Mouse (Mus musculus) embryonic facial prominence, embryonic 15.5 days (tissue): ENCODE results near the gene Trabd2b. TPM values are rescaled to one million over a fixed set of nuclear protein-coding genes. Genes with fewer than 3 reads are reported as not detected.

Source experiments
- ATAC-seq: fragments of 200-750 bp; cut with Nextera tagmentation; 2 replicates; pipeline ENCODE4 v1.8.0; 2017; ENCODE audit warnings: low read depth, moderate TSS enrichment; ENCODE audit not compliant: insufficient number of reproducible peaks, low FRiP score, low TSS enrichment
- H3K27ac ChIP-seq: fragments of 300-500 bp; sonication (generic); replicated peaks from 2 replicates; pipeline ENCODE4 v1.5.1; 2015; ENCODE audit warnings: mild to moderate bottlenecking, inconsistent platforms
- H3K27me3 ChIP-seq: fragments of 300-500 bp; sonication (generic); 2 replicates; pipeline ENCODE4 v1.6.1; 2015; ENCODE audit warnings: inconsistent platforms
- H3K36me3 ChIP-seq: fragments of 300-500 bp; sonication (generic); 2 replicates; pipeline ENCODE4 v1.6.1; 2015; ENCODE audit warnings: mild to moderate bottlenecking, inconsistent platforms
- H3K4me1 ChIP-seq: fragments of 300-500 bp; sonication (generic); 2 replicates; pipeline ENCODE4 v1.6.1; 2015; ENCODE audit warnings: inconsistent platforms
- H3K4me2 ChIP-seq: fragments of 300-500 bp; sonication (generic); replicated peaks from 2 replicates; pipeline ENCODE4 v1.6.1; 2015; ENCODE audit warnings: mild to moderate bottlenecking, inconsistent platforms
- H3K4me3 ChIP-seq: fragments of 300-500 bp; sonication (generic); replicated peaks from 2 replicates; pipeline ENCODE4 v1.5.1; 2015; ENCODE audit warnings: mild to moderate bottlenecking, inconsistent platforms
- H3K9ac ChIP-seq: fragments of 300-500 bp; sonication (generic); 2 replicates; pipeline ENCODE4 v1.6.1; 2015; ENCODE audit warnings: inconsistent platforms
- H3K9me3 ChIP-seq: fragments of 300-500 bp; sonication (generic); replicated peaks from 2 replicates; pipeline ENCODE4 v1.6.1; 2016; ENCODE audit warnings: inconsistent platforms
- WGBS: fragments of 180-500 bp; shearing (Covaris S2); methylation state at CpG from one replicate; pipeline ENCODE4 v1.1.7; 2015; 5-methylcytosine and 5-hydroxymethylcytosine counted together
- polyA plus RNA-seq: library from polyadenylated mRNA; unstranded; fragments of >200 nt; fragmentation: Nextera tagmentation; extraction: Ambion mirVana; gene quantifications from 2 replicates; pipeline ENCODE4 v1.2.1, GENCODE M21; 2015

Gene Trabd2b
- polyA plus RNA-seq, 1 experiment from 2014 or later = 2.7 TPM

GRCm38 (mm10) chr4:114636324-114636723, 229.8 kb downstream of the Trabd2b start:
- no peak overlapping the region for H3K4me3 ChIP-seq
- no peaks in the 10 kb centered on the region for H3K9me3 ChIP-seq
- no peaks in the 10 kb centered on the region for H3K36me3 ChIP-seq
- H3K4me2 ChIP-seq = no peak overlapping the region
- H3K4me1 ChIP-seq = no peaks in the 10 kb centered on the region
- H3K27me3 ChIP-seq = peaks cover 6% of the 10 kb centered on the region
- H3K27ac ChIP-seq = no peak overlapping the region
- 86% methylated on average over 1 of the region's 1 CpGs for WGBS
- ATAC-seq = no peak
- H3K9ac ChIP-seq = no peak overlapping the region

DNA sequence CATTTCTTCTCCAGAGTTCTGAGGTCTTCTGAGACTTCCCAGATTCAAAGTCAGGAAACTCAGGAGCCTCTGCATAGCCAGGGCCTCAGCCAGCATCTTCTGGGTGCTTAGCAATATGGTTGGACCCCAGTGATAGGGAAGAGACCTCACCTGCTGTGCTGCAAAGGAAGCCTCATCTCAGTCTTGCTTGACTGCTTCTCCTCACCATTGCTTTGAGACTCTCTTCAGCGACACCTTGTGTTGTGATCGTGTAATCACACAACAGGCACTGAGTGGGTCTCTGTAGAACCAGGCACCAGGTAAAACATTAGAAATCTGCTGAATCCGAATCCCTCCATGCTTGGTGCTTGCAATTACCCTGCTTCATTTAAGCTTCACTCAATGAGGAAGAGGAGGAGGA, 230.6 kb downstream of the Trabd2b start:
- Histone ChIP-seq H3K9ac (no peak overlapping the region), H3K27ac (no peak overlapping the region), H3K36me3 (no peaks in the 10 kb centered on the region), H3K4me2 (no peak overlapping the region), H3K27me3 (peaks cover 6% of the 10 kb centered on the region), H3K4me3 (no peak overlapping the region), H3K9me3 (no peaks in the 10 kb centered on the region), H3K4me1 (no peaks in the 10 kb centered on the region)
- WGBS = 5% methylated on average over 3 of the region's 3 CpGs
- ATAC-seq = no peak

DNA sequence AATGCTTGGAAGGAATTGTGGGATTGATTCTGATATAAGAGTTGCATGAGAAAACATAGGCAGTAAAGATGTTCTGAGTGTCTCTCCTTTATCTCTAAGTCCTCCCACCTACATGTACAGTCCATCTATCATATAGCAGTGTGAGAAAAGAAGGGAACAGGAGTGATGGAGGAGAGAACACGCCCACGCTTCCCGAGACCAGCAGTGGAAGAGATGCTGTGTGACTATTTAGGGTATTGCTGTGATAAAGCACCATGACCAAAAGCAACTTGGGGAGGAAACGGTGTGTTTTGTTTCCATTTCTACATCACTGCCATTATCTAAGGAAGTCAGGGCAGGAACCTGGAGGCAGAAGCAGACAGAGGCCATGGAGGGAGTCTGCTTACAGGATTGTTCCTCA, 235.9 kb downstream of the Trabd2b start:
- Histone ChIP-seq H3K4me2 (no peak overlapping the region), H3K9me3 (no peaks in the 10 kb centered on the region), H3K4me1 (no peaks in the 10 kb centered on the region), H3K4me3 (no peak overlapping the region), H3K27ac (no peak overlapping the region), H3K27me3 (peaks cover 16% of the 10 kb centered on the region; the same call in 1 of the 2 replicates), H3K36me3 (no peaks in the 10 kb centered on the region), H3K9ac (no peak overlapping the region)
- no peak for ATAC-seq
- WGBS = 84% methylated on average over 4 of the region's 4 CpGs

- Histone ChIP-seq H3K4me2 (no peak overlapping the region), H3K36me3 (no peaks in the 10 kb centered on the region), H3K9ac (no peak overlapping the region), H3K27ac (no peak overlapping the region), H3K4me1 (peaks cover 3% of the 10 kb centered on the region; the same call in 1 of the 2 replicates), H3K4me3 (no peak overlapping the region), H3K27me3 (peaks cover 25% of the 10 kb centered on the region), H3K9me3 (no peaks in the 10 kb centered on the region)
- ATAC-seq = no peak
- 83% methylated on average over 20 of the region's 20 CpGs for WGBS
Observed at GRCm38 (mm10) chr4:114643679-114644208, 237.2 kb downstream of the Trabd2b start.

- H3K4me2 ChIP-seq = no peak overlapping the region
- no peak overlapping the region for H3K27ac ChIP-seq
- no peak overlapping the region for H3K9ac ChIP-seq
- peaks cover 4% of the 10 kb centered on the region; the same call in 1 of the 2 replicates for H3K4me1 ChIP-seq
- no peaks in the 10 kb centered on the region for H3K9me3 ChIP-seq
- peaks cover 35% of the 10 kb centered on the region for H3K27me3 ChIP-seq
- no peaks in the 10 kb centered on the region for H3K36me3 ChIP-seq
- no peak for ATAC-seq
- H3K4me3 ChIP-seq = no peak overlapping the region
Observed at GRCm38 (mm10) chr4:114645341-114645740, 238.8 kb downstream of the Trabd2b start.

DNA sequence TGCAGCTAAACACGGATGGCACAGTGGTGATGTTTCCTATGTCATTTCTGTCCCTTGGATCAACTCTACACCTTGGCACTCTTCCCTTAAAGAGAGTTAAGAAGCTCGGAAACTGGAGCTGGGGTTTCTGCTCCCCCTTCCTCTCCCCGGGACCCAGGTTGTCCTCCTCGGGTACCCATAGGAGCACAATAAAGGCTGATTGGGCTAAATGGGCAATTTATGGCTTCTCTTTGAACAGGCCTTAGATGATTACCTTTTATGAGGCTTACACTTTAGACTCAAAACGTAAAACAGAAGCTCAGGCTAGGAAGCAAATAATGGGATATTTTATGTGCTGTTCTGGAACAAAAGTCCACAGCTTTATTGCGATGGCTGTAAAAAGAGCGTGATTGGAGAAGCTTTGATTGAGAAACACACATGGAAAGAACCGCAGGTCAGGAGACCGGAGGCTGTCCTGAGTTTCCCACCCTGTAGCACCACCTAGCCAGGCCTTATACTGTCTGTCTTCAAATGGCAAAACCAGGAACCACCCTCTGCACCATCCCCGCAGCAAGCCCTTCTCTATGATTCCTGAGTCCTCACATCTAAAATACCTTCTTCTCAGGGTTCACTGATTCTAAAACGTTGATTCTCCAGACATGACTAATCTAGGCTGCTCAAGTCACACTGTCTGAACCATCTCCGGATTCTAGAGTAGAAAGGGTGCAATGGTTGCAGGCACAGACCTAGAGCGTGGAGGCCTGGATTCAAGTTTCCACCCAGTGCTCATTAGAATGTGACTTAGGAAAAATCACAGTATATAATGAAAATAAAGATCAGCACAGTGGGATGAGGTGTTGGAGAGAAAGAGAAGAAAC, 240.5 kb downstream of the Trabd2b start:
- Histone ChIP-seq H3K9ac (no peak overlapping the region), H3K9me3 (no peaks in the 10 kb centered on the region), H3K27ac (no peak overlapping the region), H3K4me3 (no peak overlapping the region), H3K4me2 (no peak overlapping the region), H3K36me3 (no peaks in the 10 kb centered on the region), H3K27me3 (peaks cover 41% of the 10 kb centered on the region), H3K4me1 (peaks cover 4% of the 10 kb centered on the region; the same call in 1 of the 2 replicates)
- WGBS = 67% methylated on average over 13 of the region's 13 CpGs
- ATAC-seq = no peak

DNA sequence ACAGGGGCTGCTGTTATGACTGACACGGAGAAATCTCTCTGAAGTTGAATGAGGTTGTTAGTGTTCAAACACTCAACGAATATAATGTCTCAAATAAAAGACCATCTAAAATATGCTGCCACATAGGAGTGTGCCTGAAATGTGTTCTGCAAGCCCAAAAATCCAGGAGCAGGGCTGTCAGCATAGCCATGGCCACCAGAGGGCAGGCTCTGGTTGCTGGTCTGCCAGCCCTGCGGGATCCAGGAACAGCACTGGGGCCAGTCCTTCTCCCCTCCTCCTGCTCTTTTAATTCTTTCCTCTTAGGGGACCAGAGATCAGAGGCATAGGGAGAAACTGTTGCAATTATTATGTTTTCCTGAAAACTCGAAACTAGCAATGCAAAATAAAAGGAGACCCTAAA, 241.2 kb downstream of the Trabd2b start:
- H3K4me2 ChIP-seq = no peak overlapping the region
- H3K4me1 ChIP-seq = peaks cover 4% of the 10 kb centered on the region; the same call in 1 of the 2 replicates
- peaks cover 37% of the 10 kb centered on the region for H3K27me3 ChIP-seq
- WGBS = 9% methylated on average over 4 of the region's 4 CpGs
- no peak overlapping the region for H3K4me3 ChIP-seq
- H3K9me3 ChIP-seq = no peaks in the 10 kb centered on the region
- H3K36me3 ChIP-seq = no peaks in the 10 kb centered on the region
- H3K27ac ChIP-seq = no peak overlapping the region
- no peak for ATAC-seq
- H3K9ac ChIP-seq = no peak overlapping the region

DNA sequence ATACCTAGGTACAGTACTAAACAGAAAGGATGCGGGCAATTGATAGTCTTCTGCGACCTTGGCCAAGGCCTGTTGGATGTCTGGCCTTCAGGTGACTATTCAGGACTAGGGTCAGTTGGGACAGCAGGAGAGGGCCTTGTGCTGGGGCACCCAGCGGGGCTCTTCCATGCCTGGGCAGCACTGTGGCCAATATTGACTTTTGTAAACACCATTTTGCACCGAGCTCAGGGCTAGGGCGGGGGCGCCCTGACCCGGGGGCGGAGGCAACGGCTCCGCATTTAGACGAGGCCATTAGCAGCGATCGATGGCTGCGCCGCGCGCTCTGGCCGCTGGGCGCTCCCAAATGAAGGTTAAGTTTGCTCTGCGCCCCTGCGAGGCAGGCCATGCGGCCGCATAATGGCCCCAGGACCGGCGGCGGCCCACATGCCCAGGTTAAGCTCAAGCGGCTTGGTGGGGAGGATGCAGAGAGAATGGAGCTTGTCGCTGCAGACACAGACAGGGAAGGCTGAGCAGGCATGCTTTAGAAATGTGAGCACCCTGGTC, 242.1 kb downstream of the Trabd2b start:
- Histone ChIP-seq H3K9me3 (no peaks in the 10 kb centered on the region), H3K4me2 (no peak overlapping the region), H3K27me3 (peaks cover 37% of the 10 kb centered on the region), H3K27ac (no peak overlapping the region), H3K9ac (no peak overlapping the region), H3K36me3 (no peaks in the 10 kb centered on the region), H3K4me1 (peaks cover 4% of the 10 kb centered on the region; the same call in 1 of the 2 replicates), H3K4me3 (no peak overlapping the region)
- 0 out of 2 replicates have a peak, but pooled peaks have one; percentile 30 for ATAC-seq
- 19% methylated on average over 28 of the region's 28 CpGs for WGBS

GRCm38 (mm10) chr4:114650551-114650950, 244.0 kb downstream of the Trabd2b start:
- Histone ChIP-seq H3K27me3 (peaks cover 37% of the 10 kb centered on the region), H3K36me3 (no peaks in the 10 kb centered on the region), H3K9me3 (no peaks in the 10 kb centered on the region), H3K4me2 (no peak overlapping the region), H3K4me1 (peaks cover 4% of the 10 kb centered on the region; the same call in 1 of the 2 replicates), H3K9ac (no peak overlapping the region), H3K4me3 (no peak overlapping the region), H3K27ac (no peak overlapping the region)
- no peak for ATAC-seq
- WGBS = 73% methylated on average over 6 of the region's 6 CpGs

- 43% methylated on average over 3 of the region's 3 CpGs for WGBS
- H3K27me3 ChIP-seq = peaks cover 37% of the 10 kb centered on the region
- no peak for ATAC-seq
Observed at GRCm38 (mm10) chr4:114651007-114651406, 244.5 kb downstream of the Trabd2b start.

DNA sequence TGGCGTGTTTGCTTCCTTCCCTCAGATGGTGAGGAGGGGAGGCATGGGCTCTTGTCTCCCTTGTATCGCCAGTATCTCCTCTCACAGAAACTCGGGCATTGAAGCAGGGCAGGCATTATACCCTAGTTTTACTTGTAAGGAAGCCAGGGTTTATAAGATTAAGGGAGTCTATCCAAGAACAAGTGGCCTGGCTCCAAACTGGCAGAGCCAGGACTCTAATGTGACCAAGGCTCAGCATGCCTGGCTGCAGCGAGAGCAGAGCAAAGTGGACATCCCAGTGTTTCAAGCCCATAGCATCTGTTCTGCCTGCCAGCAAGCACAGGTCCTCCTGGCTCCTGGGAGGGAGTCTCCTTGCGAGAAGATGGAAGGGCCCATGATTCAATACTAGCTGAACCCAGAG, 245.1 kb downstream of the Trabd2b start:
- WGBS = 59% methylated on average over 5 of the region's 5 CpGs
- Histone ChIP-seq H3K27ac (no peak overlapping the region), H3K4me2 (no peak overlapping the region), H3K9me3 (no peaks in the 10 kb centered on the region), H3K27me3 (peaks cover 38% of the 10 kb centered on the region), H3K9ac (no peak overlapping the region), H3K36me3 (no peaks in the 10 kb centered on the region), H3K4me3 (no peak overlapping the region), H3K4me1 (peaks cover 4% of the 10 kb centered on the region; the same call in 1 of the 2 replicates)
- no peak for ATAC-seq

More at GRCm38 (mm10) chr4:114651007-114651406, 244.5 kb downstream of the Trabd2b start:
- no peaks in the 10 kb centered on the region for H3K36me3 ChIP-seq
- H3K9me3 ChIP-seq = no peaks in the 10 kb centered on the region
- no peak overlapping the region for H3K4me2 ChIP-seq
- peaks cover 4% of the 10 kb centered on the region; the same call in 1 of the 2 replicates for H3K4me1 ChIP-seq
- H3K9ac ChIP-seq = no peak overlapping the region
- no peak overlapping the region for H3K4me3 ChIP-seq
- no peak overlapping the region for H3K27ac ChIP-seq
